Mouse (Mus musculus) kidney, embryonic 16.5 days (tissue): ENCODE measurements around the gene Pkd1l1. TPM values are rescaled to one million over a fixed set of nuclear protein-coding genes. Genes with fewer than 3 reads are reported as not detected.
A peak's percentile ranks its signal among the peaks of the same experiment; 100 is the strongest.

Experiments used
- ATAC-seq: fragments of 200-750 bp; cut with Nextera tagmentation; 2 replicates; pipeline ENCODE4 v1.8.0; 2017; ENCODE audit warnings: moderate TSS enrichment; ENCODE audit not compliant: low FRiP score, low TSS enrichment
- H3K27ac ChIP-seq: fragments of 300-500 bp; sonication (generic); 2 replicates; pipeline ENCODE4 v1.5.1; 2014; ENCODE audit warnings: low read length
- H3K27me3 ChIP-seq: fragments of 300-500 bp; sonication (generic); 2 replicates; pipeline ENCODE4 v1.6.1; 2014; ENCODE audit warnings: low read length, control low read depth, mixed read lengths; ENCODE audit not compliant: insufficient read depth
- H3K36me3 ChIP-seq: fragments of 300-500 bp; sonication (generic); 2 replicates; pipeline ENCODE4 v1.6.1; 2014; ENCODE audit warnings: low read length, control low read depth, mixed read lengths; ENCODE audit not compliant: insufficient read depth
- H3K4me1 ChIP-seq: fragments of 300-500 bp; sonication (generic); 2 replicates; pipeline ENCODE4 v1.6.1; 2014; ENCODE audit warnings: low read length, control low read depth, mixed read lengths; ENCODE audit not compliant: insufficient read depth
- H3K4me2 ChIP-seq: fragments of 300-500 bp; sonication (generic); replicated peaks from 2 replicates; pipeline ENCODE4 v1.6.1; 2014; ENCODE audit warnings: low read depth, low read length
- H3K4me3 ChIP-seq: fragments of 300-500 bp; sonication (generic); 2 replicates; pipeline ENCODE4 v1.5.1; 2014; ENCODE audit warnings: mild to moderate bottlenecking, low read length
- H3K9ac ChIP-seq: fragments of 300-500 bp; sonication (generic); replicated peaks from 2 replicates; pipeline ENCODE4 v1.6.1; 2014; ENCODE audit warnings: low read length
- H3K9me3 ChIP-seq: fragments of 300-500 bp; sonication (generic); 2 replicates; pipeline ENCODE4 v1.6.1; 2016; ENCODE audit warnings: low read length, control low read depth
- WGBS: fragments of 180-500 bp; shearing (Covaris S2); extraction: QIAGEN DNeasy Blood & Tissue Kit; methylation state at CpG from one replicate; pipeline ENCODE4 v1.1.7; 2014; 5-methylcytosine and 5-hydroxymethylcytosine counted together
- polyA plus RNA-seq: library from polyadenylated mRNA; unstranded; fragments of >200 nt; fragmentation: Nextera tagmentation; extraction: Ambion mirVana; gene quantifications from 2 replicates; pipeline ENCODE4 v1.2.1, GENCODE M21; 2015

The Pkd1l1 gene
- polyA plus RNA-seq, result 0.13 and 0.45 TPM in 2 replicates

DNA sequence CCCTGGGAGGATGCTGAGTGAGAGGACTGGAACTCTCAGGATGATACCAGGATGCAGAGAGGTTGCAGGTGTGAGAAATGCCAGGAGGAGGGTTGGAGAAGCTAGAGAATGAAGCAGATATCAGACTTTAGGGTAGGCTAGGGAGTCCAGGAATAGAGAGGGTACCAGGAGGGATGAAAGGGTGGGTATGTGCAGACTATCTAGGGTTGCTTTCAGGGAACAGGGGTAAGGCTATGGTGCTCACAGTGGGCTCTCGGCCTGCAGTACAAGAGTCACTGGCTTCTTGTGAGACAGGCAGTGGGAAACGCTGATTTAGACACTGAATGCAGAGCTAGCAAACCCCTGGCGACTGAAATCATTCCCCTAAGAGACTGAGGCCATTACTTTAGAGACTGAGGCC lies at the start of gene Pkd1l1:
Gene Pkd1l1, minus strand, starts transcription at position 101 of the 400 bp plus-strand sequence.
- no peaks in the 10 kb centered on the region for H3K9me3 ChIP-seq
- H3K27ac ChIP-seq, result no peak within 1 kb of the TSS
- no peak within 1 kb of the TSS for H3K9ac ChIP-seq
- H3K27me3 ChIP-seq, result no peaks in the 10 kb centered on the region
- H3K36me3 ChIP-seq, result no peaks in the 10 kb centered on the region
- no peak within 1 kb of the TSS for H3K4me3 ChIP-seq
- H3K4me2 ChIP-seq, result no peak within 1 kb of the TSS
- WGBS, result 72% methylated on average over 3 of the region's 3 CpGs
- H3K4me1 ChIP-seq, result peaks cover 4% of the 10 kb centered on the region; the same call in 1 of the 2 replicates
- ATAC-seq, result no peak

DNA sequence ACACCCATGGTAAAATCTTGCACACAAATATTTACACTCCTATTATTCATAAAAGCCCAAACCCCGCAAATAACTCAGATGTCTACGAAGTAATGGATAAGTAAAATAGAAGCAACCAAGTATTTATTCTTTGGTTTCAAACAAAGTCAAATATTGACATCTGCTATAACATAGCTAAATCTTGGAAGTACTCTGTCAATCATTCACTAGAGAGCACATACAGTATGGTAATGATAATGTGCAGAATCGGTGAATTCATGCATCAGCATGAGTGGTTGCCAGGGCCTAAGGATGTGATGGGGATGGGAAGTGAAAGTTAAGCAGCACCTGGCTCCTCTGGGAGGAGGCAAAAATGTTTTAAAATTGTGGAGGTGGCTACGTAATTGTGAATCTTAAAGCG lies 47.1 kb upstream of the Pkd1l1 start:
- Histone ChIP-seq H3K27ac (no peak overlapping the region), H3K4me1 (no peaks in the 10 kb centered on the region), H3K9me3 (no peaks in the 10 kb centered on the region), H3K9ac (no peak overlapping the region), H3K4me2 (no peak overlapping the region), H3K27me3 (no peaks in the 10 kb centered on the region), H3K36me3 (no peaks in the 10 kb centered on the region), H3K4me3 (no peak overlapping the region)
- no peak for ATAC-seq
- WGBS, result 89% methylated on average over 5 of the region's 5 CpGs

DNA sequence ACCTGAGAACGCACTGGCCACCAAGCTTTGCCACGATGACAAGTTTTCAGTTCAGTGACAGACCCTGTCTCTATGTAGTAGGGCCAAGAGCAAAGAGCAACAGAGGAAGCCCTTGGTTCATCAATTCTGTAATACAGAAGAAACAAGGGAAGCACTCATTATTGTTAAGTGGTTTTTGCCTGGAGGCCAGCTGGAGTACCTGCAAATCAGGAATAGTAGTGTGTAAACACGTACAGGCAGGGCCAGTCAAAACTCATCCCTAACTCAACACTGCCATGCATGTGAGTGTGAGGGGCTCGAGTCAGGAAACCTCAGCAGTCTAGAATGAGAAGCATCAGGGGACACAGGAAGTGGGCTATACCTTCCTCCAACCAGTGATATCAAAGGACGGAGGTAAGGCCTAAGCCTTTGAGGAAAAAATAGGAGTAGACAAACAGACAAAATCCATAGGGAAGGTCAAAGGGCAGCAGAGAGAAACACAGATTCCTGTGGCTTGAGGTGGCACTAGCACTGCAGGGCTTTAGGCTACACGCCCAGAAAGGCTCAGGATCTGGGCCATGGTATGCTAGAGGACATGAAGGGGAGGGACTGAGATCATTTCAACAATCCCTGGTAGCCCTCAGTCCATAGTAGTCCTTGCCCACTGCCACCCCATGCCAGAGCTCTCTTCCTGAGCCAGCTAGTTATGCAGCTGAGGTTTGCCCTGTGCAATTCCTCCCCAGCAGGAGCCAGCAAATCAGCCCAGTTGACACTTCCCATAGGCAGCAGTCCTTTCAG lies 45.6 kb upstream of the Pkd1l1 start:
- Histone ChIP-seq H3K4me2 (no peak overlapping the region), H3K4me1 (no peaks in the 10 kb centered on the region), H3K27me3 (no peaks in the 10 kb centered on the region; the same call in 1 of the 2 replicates), H3K4me3 (no peak overlapping the region), H3K36me3 (no peaks in the 10 kb centered on the region), H3K9me3 (no peaks in the 10 kb centered on the region), H3K9ac (no peak overlapping the region), H3K27ac (no peak overlapping the region)
- 73% methylated on average over 6 of the region's 6 CpGs for WGBS
- no peak for ATAC-seq

DNA sequence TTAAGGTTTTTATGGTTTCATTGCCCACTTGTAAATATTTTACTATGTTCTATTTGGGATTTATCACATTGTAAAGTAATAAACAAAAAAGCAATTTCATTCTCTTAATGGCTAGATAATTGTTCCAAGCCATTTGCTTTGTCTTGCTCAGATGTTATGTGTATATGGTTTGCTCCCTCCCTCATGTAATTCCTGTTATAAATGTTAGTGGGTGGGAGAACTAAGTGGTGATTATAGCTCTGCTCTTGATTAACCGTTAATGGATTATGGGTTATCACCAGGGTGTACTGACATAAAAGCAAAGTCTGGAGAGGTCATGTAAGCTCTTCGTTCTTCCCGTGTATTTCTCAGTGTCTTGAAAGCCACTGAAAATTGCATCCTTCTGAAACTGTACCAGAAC lies 41.7 kb upstream of the Pkd1l1 start:
- H3K27me3 ChIP-seq, result no peaks in the 10 kb centered on the region; the same call in 1 of the 2 replicates
- H3K4me2 ChIP-seq, result no peak overlapping the region
- no peaks in the 10 kb centered on the region for H3K9me3 ChIP-seq
- 54% methylated on average over 3 of the region's 3 CpGs for WGBS
- H3K27ac ChIP-seq, result no peak overlapping the region
- H3K36me3 ChIP-seq, result no peaks in the 10 kb centered on the region
- ATAC-seq, result no peak
- no peak overlapping the region for H3K4me3 ChIP-seq
- no peak overlapping the region for H3K9ac ChIP-seq
- peaks cover 5% of the 10 kb centered on the region for H3K4me1 ChIP-seq

DNA sequence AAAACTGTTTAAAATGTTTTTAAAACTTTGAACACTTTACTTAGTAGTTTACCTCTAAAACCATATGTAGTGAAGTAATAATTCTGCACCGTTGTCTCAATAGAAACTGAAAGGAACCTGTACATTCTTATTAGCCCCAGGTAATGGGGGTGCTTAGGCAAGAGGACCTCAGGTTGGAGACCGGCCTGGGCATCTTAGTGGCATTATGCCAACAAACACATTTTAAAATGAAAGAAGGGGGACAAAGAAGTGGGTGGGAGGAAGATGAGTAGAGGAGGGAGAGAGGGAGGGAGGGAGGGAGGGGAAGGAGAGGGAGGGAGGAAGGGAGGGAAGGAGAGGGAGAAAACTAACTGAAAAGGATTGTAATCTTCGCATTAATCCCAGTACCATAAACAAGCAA lies 38.3 kb upstream of the Pkd1l1 start:
- WGBS, result 1% methylated on average over 3 of the region's 3 CpGs

DNA sequence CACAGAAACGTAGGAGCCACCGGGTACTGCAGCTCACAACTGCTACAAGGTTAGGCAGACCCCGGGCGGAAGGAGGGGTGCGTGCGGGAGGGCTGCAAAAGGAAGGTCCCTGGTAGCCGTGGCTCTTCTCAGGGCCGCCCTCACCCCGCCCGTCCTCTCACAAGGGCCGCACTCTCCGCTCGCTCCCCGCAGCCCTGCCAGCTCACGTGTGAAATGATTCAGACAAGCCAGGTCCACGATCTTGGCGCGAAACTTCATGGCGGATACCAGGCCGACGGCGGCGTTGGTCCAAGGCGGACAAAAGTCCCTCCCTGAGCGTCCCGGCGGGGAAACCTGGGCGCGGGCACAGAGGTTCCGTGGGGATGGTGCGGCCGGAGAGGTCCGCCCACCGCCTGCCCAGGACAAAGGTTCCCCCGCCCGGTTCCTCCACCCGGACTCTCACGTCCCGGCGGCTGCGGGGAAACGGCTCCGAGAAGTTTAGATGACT lies 37.8 kb upstream of the Pkd1l1 start, which contains the start of gene Hus1:
Gene Hus1, minus strand, starts transcription at position 339 of the 487 bp plus-strand sequence.
- Histone ChIP-seq H3K4me2 (peak within 1 kb of the TSS; percentile 63), H3K27me3 (no peaks in the 10 kb centered on the region; the same call in 1 of the 2 replicates), H3K36me3 (peaks cover 15% of the 10 kb centered on the region), H3K27ac (peak within 1 kb of the TSS; percentile 95), H3K4me1 (peaks cover 9% of the 10 kb centered on the region), H3K9ac (peak within 1 kb of the TSS; percentile 82), H3K4me3 (peak within 1 kb of the TSS; percentile 69), H3K9me3 (no peaks in the 10 kb centered on the region)
- WGBS, result under 1% methylated on average over 43 of the region's 43 CpGs
- ATAC-seq, result peak; percentile 98

More for the DNA sequence above, 38.3 kb upstream of the Pkd1l1 start:
- Histone ChIP-seq H3K4me1 (peaks cover 9% of the 10 kb centered on the region), H3K36me3 (peaks cover 12% of the 10 kb centered on the region), H3K9me3 (no peaks in the 10 kb centered on the region), H3K27ac (peak overlapping the region; percentile 95; the same call in 1 of the 2 replicates), H3K4me3 (peak overlapping the region; percentile 69), H3K9ac (peak overlapping the region; percentile 82), H3K27me3 (no peaks in the 10 kb centered on the region; the same call in 1 of the 2 replicates), H3K4me2 (peak overlapping the region; percentile 63)
- peak; percentile 62 for ATAC-seq

DNA sequence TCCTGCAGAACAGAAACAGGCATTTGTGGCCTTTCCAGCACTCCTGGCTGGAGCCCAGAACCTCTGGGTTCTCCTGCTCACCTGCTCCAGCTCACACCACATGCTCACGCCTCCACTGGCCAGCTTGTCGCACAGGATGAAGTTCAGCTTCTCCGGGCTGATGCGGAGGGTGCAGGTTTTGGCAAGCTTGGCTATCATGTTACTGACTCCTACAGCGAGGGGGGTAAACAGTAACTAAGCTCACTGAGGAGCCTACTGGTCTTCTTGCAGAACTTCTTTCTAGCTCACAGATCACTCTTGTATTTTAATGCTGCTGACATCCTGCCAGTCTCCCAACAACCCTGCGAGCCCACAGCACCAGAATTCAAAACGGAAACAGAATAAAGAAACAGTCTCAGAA lies 37.4 kb upstream of the Pkd1l1 start:
- H3K27ac ChIP-seq, result peak overlapping the region; percentile 95
- peak overlapping the region; percentile 82 for H3K9ac ChIP-seq
- H3K4me1 ChIP-seq, result peaks cover 9% of the 10 kb centered on the region
- H3K36me3 ChIP-seq, result peaks cover 19% of the 10 kb centered on the region
- 0% methylated on average over 7 of the region's 7 CpGs for WGBS
- H3K4me3 ChIP-seq, result peak overlapping the region; percentile 69
- no peaks in the 10 kb centered on the region for H3K9me3 ChIP-seq
- H3K27me3 ChIP-seq, result no peaks in the 10 kb centered on the region; the same call in 1 of the 2 replicates
- ATAC-seq, result peak; percentile 92
- H3K4me2 ChIP-seq, result peak overlapping the region; percentile 63

DNA sequence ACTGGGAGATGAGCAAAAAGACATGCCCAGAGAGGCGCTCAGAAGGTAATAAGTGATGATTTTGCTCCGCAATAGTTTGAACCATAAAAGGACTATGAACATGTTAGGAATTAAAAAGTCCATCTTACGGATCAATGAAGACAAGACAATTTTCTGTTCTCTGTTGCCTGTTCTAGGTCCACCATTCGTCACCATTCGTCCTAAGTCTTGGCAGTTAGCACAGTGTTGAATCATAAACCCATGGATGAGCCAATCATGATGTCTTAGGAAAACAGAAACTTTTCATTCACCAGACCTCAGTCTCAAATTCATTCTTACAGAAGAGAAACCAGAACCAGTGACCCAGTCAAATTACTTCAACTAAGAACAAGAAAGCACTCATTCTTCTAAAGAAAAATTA lies 35.7 kb upstream of the Pkd1l1 start:
- Histone ChIP-seq H3K27me3 (no peaks in the 10 kb centered on the region; the same call in 1 of the 2 replicates), H3K4me3 (no peak overlapping the region), H3K4me2 (no peak overlapping the region), H3K4me1 (peaks cover 9% of the 10 kb centered on the region), H3K36me3 (peaks cover 35% of the 10 kb centered on the region), H3K9me3 (no peaks in the 10 kb centered on the region), H3K9ac (no peak overlapping the region), H3K27ac (no peak overlapping the region)
- no peak for ATAC-seq
- 97% methylated on average over 5 of the region's 5 CpGs for WGBS

DNA sequence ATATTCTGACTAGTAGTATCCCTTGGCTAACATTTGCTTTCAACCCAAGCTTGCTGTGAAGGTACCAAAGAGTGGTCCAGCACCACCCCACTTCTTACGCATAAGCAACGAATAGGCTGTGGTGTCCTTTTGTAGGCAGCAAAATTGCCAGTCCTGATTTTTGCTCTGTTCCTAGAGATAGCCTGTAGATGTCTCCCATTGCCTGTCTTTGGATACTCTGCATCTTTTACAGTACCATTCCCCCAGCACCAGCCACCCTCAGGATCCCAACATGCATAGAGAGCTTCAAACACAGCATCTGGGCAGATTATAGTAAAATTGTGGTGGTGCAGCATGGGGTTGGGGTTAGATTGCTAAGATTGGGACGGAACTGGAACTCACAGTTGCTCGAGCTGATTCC lies 15.0 kb upstream of the Pkd1l1 start:
- Histone ChIP-seq H3K36me3 (peaks cover 20% of the 10 kb centered on the region), H3K27ac (no peak overlapping the region), H3K4me1 (no peaks in the 10 kb centered on the region), H3K4me3 (no peak overlapping the region), H3K27me3 (no peaks in the 10 kb centered on the region), H3K4me2 (no peak overlapping the region), H3K9ac (no peak overlapping the region), H3K9me3 (0 out of 2 replicates have a peak, but pooled peaks cover 3% of the 10 kb centered on the region)
- no peak for ATAC-seq
- WGBS, result 83% methylated on average over 4 of the region's 4 CpGs

DNA sequence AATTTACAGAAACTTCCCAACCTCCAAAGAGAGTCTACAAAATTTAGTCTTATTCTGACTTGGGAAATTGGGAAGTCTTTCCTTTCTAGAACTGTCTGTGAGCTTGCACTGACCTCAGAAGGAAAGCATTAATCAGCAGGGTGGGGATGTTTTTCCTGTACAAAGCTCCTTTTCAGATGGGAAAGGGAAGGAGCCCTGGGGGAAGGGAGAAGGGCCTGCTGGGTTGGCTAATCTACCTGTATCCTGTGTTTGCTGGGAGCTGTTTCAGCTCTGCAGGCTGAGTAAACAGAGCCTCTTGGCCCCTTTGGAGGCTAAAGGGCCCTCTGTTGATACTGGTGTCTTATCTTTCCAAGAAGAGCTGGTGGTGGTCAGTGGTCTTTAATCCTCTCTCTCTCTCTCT lies 13.0 kb upstream of the Pkd1l1 start:
- H3K4me1 ChIP-seq, result no peaks in the 10 kb centered on the region
- H3K27ac ChIP-seq, result peak overlapping the region; percentile 1; the same call in 1 of the 2 replicates
- ATAC-seq, result no peak
- H3K4me2 ChIP-seq, result no peak overlapping the region
- no peak overlapping the region for H3K4me3 ChIP-seq
- no peaks in the 10 kb centered on the region for H3K9me3 ChIP-seq
- H3K36me3 ChIP-seq, result peaks cover 3% of the 10 kb centered on the region
- H3K27me3 ChIP-seq, result no peaks in the 10 kb centered on the region
- H3K9ac ChIP-seq, result no peak overlapping the region
